Mouse (Mus musculus) left cerebral cortex, adult 9 months (tissue): ENCODE measurements around the gene Arhgef38.

ENCODE experiments used
- DNase-seq, 2 experiments: peaks; one replicate each; pipeline ENCODE4 v3.0.0; 2022; ENCODE audit warnings: low spot score in 2 of 2

Gene Arhgef38

DNA sequence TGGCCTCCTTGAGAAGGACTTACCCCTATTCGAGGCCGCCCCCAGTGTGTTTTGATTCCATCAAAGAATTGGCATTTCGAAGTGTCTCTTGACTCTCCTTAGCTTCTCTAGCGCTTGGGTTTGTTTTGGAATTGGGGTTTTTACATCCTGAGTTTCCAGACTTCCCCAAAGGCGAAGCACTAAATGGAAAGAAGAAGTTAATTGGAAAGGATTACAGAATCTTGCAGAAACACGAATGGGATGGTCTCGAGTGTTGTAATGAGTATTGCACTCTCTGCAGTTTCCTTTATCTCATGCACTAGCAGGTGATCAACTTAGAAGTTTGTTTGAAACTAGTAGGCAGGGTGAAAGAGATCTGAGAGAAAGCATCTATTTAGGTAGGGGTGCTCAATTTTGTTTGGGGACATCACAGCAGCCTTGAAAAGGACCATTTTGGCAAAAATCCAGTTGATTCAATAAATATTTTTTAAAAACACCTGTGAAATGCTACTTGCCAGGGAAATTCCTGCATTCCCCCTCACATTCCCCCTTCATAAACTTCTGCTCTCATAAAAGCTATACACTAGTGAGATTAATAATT is 142.4 kb downstream of the Arhgef38 start:
- no peak for DNase-seq

DNA sequence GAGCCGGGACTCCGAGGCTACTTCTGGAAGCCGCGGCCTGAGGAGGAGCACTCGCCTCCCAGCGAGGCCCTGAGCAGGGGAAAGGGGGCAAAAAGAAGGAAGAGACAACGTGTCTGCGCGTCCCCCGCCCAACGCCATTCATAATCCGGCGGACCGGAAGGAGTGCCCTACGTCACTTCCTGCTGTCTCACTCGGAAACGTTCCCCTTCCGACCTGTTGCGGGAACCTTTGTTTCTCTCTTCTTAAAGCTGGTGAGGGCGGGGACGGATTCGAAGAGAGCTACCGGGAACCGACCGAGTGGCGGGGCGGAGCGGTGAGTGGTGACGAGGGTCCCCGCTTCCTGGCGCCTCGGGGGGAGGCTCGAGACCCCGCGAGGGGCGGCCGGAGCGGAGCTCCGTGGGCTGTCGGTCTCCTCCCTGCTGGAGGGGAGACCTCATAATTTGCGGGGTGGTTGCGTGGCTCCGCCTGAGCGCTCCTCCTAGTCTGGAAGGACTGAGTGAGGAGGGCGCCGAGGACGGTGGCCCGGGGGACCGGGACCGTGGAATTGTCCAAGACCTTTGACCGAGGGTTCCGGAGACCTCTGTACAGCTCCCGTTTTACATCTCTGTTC is 143.0 kb downstream of the Arhgef38 start, which contains the start of the genes Ints12 and Gstcd:
Gene Ints12, plus strand, starts transcription at position 177 of the 610 bp plus-strand sequence.
Gene Gstcd, minus strand, starts transcription at position 370 of the 610 bp plus-strand sequence.
- DNase-seq, result peak; percentile 85 to 95

DNA sequence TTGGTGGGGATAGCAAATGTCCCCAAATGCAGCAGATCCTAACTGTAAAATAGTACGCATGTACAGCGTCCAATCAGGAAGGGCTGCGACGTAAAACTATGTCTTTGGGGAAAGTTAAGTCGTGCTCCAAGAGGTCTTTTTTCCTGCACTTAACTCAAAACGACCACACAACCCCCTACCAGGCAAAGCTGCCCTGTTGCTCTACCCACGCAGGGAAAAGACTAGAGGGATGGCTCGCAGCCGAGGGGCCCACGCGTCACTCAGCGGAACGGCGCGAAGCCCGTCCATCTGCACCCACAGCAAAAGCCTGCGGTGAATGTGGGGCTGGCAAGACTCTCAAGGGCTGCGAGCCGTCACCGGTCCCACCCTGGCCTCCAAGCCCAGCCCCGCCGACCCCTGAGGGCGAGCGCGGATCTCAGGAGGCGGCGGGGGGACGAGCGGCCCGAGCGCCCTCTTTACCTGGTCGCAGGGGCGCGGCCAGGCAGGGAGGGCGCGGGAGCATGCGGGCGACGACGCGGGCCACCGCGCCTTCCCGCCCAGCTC is 143.6 kb downstream of the Arhgef38 start:
- peak in 1 of 2 experiments; percentile 65 for DNase-seq

DNA sequence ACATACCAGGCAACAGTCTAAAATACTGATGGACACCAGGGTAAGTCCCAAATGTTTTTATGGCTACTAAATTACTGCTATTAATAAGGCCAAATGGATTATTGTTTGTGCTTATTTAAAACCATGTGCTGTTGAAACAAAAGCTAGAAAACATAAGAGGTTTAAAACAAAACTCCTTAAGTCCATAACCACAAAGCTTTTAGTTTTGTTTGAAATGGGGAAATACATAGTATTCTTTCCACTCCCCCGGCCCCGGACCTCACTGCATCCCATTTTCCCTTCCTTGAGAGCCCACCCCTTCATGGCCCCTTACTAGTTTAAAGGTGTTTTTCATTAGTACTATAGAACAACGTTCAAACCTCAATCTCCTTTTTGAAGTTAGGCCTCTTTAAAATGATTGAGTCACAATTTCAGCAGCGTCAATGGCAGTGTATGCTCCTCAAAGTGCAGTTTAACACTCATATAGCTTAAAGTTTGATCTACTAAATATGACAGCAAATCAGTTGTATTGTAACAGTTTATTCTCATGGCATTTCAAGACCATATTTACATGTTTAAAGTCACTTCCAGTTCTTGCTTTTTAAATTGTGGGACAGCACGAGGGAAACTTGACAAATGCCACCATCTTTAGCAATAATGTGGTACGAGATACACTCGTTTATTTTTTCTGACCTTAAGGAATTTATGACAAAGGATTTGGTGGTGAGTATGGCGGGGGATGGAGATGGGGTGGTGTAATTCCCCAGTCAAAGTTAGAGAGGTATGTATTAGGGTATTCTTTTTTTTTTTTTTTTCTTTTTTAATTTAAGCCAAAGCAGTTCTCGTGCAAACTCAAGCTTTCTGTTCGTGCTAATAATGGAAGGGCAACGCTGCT is 144.3 kb downstream of the Arhgef38 start:
- no peak for DNase-seq

DNA sequence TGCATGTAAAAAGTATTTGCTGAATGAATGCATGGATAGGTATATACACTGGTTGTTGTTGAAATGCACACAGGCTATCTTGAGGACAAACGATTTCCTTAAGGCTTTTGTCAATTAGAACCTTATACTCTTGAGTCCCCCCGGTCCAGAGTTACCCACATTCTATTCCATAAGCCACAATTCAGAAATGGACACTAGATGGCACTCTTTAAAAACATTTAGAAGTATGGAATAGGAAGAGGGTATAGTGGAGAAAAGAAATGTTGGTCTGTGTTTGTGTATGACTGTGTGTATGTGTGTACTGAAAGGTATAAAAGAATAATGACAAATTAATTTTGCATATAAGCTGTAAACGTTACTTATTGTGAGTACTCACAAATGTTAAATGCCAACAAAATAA is 148.9 kb downstream of the Arhgef38 start:
- DNase-seq, result no peak

DNA sequence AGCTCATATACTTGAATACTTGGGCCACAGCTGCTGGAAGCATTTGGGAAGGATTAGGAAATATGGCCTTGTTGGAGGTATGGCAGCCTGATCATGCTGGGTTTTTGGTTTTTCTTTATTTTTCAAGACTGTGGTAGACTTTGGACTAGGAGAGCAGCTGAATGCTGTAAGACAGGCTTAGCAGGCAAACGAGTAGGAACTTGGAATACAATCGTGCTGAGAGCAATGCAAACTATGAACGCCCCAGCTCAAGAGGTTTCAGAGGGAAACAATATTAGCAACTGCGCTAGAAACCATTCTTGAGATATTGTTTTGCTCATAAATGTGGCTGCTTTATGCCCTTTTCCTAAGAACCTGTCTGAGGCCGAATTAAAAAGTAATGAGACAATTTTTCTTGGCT is 152.0 kb downstream of the Arhgef38 start:
- no peak for DNase-seq

DNA sequence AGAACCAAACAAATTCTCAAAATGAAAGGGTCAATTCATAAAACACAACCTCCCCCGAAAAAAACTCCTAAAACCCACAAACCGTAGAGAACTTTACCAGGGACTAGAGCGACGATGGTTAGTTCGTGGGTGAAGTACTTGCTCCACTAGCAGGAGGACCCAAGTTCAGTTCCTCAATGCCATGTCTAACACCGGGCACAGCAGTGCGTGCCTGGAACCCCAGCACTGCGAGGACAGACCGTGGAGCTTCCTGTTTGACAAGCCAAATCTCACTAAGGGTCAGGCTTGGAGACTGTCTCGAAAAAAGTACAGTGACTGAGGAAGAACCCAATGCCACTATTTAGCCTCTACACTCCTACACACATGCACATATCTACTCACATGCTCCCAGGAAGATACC is 159.2 kb downstream of the Arhgef38 start:
- DNase-seq, result no peak
